Mouse (Mus musculus) midbrain, embryonic 13.5 days (tissue): ENCODE measurements around the gene Eif1ax. TPM values are rescaled to one million over a fixed set of nuclear protein-coding genes. Genes with fewer than 3 reads are reported as not detected.

Source experiments
- polyA plus RNA-seq: library from polyadenylated mRNA; unstranded; fragments of >200 nt; fragmentation: Nextera tagmentation; extraction: Ambion mirVana; gene quantifications from 2 replicates; pipeline ENCODE4 v1.2.1, GENCODE M21; 2015

The Eif1ax gene
- polyA plus RNA-seq, 1 experiment from 2014 or later = 113 TPM

Other genes with a start within 250 kb of the Eif1ax start
- 3.4 and 4.4 TPM in 2 replicates for gene Rps6ka3, start 161.9 kb upstream of the Eif1ax start, polyA plus RNA-seq
- gene Map7d2, start 42.4 kb downstream of the Eif1ax start, polyA plus RNA-seq = 23.7 and 26.1 TPM in 2 replicates
- gene Bclaf3, start 154.5 kb downstream of the Eif1ax start, polyA plus RNA-seq = 31.0 and 32.3 TPM in 2 replicates